Mouse (Mus musculus) liver, postnatal 0 days (tissue): Measurements from ENCODE around the gene Msi2.

Experiments
- CTCF ChIP-seq: sonication (generic); IDR thresholded peaks from 2 replicates; pipeline ENCODE4 v1.5.1; 2016; ENCODE audit warnings: antibody characterized with exemption, low read depth
- EP300 ChIP-seq: IDR thresholded peaks from 2 replicates; pipeline ENCODE4 v1.6.1; 2016; ENCODE audit warnings: antibody characterized with exemption, low read depth, mild to moderate bottlenecking

- no peak for TF ChIP-seq CTCF
- no peak for TF ChIP-seq EP300
These were observed 130.6 kb downstream of the Msi2 start for GRCm38 (mm10) chr11:88587710-88588109.
